In the genomic region with DNA sequence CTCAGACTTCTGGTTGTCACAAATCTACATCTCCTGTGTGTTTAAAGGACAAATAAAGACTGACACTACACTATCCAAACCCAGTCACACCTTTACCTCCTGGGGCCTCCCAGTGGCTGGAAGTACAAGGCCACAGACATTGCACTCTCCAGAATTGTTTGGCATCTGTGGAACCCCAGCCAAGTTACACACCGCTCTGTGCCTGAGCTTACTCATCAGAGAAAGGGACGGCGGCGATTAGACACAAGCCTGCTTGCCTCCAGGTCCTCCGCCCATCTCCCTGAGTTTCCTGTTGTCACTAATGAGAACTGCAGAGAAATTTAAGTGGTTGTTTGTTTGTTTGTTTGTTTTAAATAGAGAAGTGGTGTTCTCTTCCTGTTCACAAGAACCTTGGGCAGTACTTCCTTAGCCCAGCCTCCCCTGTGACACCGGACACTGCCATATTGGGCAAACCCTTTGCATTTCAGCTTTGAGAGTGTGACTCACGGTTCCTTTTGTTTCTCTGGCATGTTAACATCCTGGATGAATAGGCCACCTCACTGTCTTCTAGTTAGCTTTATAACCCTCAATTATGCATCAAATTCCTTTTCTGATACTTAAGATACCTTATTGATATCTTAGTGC, we compare ENCODE assay signal across 10 mouse cellular contexts. TPM values are rescaled to one million over a fixed set of nuclear protein-coding genes. Genes with fewer than 3 reads are reported as not detected.
DNase-seq lines count a peak whose midpoint lies in the region.
"Had no signal": no experiment of that assay in that cellular context is flagged by ENCODE, and none has a peak within 500 bp of the region (broad histone marks: within the 10 kb centered on the region; RNA-seq: fewer than 3 reads in every experiment).

No protein-coding gene starts in this region.

- WGBS in heart, embryonic 10.5 days: 65% methylated on average over 7 of the region's 7 CpGs

- H3K27ac ChIP-seq in heart, embryonic 10.5 days: no peak overlapping the region
- H3K27ac ChIP-seq: limb, embryonic 15.5 days had no signal

- peak; percentile 9 to 39 for DNase-seq in heart, adult 9 months (ENCODE audit: low spot score in 2 of 2)
- DNase-seq in heart, embryonic 10.5 days (ENCODE audit: low spot score): no peak
- DNase-seq in 3134 (ENCODE audit: extremely low read depth, insufficient read length, low spot score) (peak; percentile 70), ZHBTc4 (ENCODE audit: low read depth, low spot score) (peak; percentile 33)
- DNase-seq in lung, postnatal 36 days: peak; percentile 31
- no peak for DNase-seq in left cerebral cortex, postnatal 25 days (ENCODE audit: low spot score in 2 of 2)
- no peak for DNase-seq in layer of hippocampus, postnatal 14 days (ENCODE audit: low spot score in 2 of 2)
- no peak for DNase-seq in urinary bladder, adult 2 months (ENCODE audit: low spot score)

- H3K27me3 ChIP-seq in heart, embryonic 10.5 days (ENCODE audit: insufficient read depth, poor library complexity, severe bottlenecking): no peaks in the 10 kb centered on the region
- H3K27me3 ChIP-seq: limb, embryonic 15.5 days had no signal

- intact Hi-C loops in left cerebral cortex, postnatal 25 days (cut with DNase I): no loop called here

- no peaks in the 10 kb centered on the region for H3K9me3 ChIP-seq in heart, embryonic 10.5 days
- H3K9me3 ChIP-seq: limb, embryonic 15.5 days had no signal

- no peaks in the 10 kb centered on the region for H3K36me3 ChIP-seq in heart, embryonic 10.5 days
- H3K36me3 ChIP-seq: limb, embryonic 15.5 days had no signal

- no peaks in the 10 kb centered on the region for H3K4me1 ChIP-seq in heart, embryonic 10.5 days

- H3K4me3 ChIP-seq in heart, embryonic 10.5 days: no peak overlapping the region
- H3K4me3 ChIP-seq: limb, embryonic 15.5 days had no signal

RNA-seq across cellular contexts. Expression of gene Cfap54, which starts 13.7 kb away (rescaled TPM):
- 0.11 and 0.23 TPM in 2 replicates for polyA plus RNA-seq in heart, embryonic 10.5 days (2016; fragmentation: Nextera tagmentation; extraction: Ambion mirVana)
- total RNA-seq in left cerebral cortex, postnatal 25 days (2021): 10 to 100 TPM; 17.3 to 18.9 TPM
- total RNA-seq in layer of hippocampus, postnatal 14 days (2021): 10 to 100 TPM; 11.1 to 15.1 TPM
- 0.01 and 0.18 TPM in 2 replicates for polyA plus RNA-seq in urinary bladder, adult 2 months (2012; rRNA removed)
- polyA plus RNA-seq: intestine, postnatal 0 days had no signal

Comparison
In these comparisons a context has a peak if more than half of its experiments do, and no peak if none do; other contexts are left out.
1. DNase-seq: peak in heart, adult 9 months (2 of 2), 3134 (single experiment), ZHBTc4 (single experiment) and lung, postnatal 36 days (single experiment); none in heart, embryonic 10.5 days (single experiment), left cerebral cortex, postnatal 25 days (0 of 2), layer of hippocampus, postnatal 14 days (0 of 2) and urinary bladder, adult 2 months (single experiment).